Mouse (Mus musculus) neural tube, embryonic 11.5 days (tissue): ENCODE results near the gene Mapk11. TPM values are rescaled to one million over a fixed set of nuclear protein-coding genes. Genes with fewer than 3 reads are reported as not detected.

Source experiments
- ATAC-seq: fragments of 200-750 bp; cut with Nextera tagmentation; 2 replicates; pipeline ENCODE4 v1.8.0; 2017; ENCODE audit warnings: moderate number of reproducible peaks, mild to moderate bottlenecking, moderate TSS enrichment, moderate library complexity; ENCODE audit not compliant: insufficient read depth, low FRiP score, low TSS enrichment
- DNase-seq: peaks from one replicate; pipeline ENCODE4 v3.0.0-alpha.2; 2015; ENCODE audit warnings: low spot score
- H3K27ac ChIP-seq: fragments of 300-500 bp; sonication (generic); 2 replicates; pipeline ENCODE4 v1.5.1; 2014; ENCODE audit warnings: low read depth, mild to moderate bottlenecking, low read length
- H3K27me3 ChIP-seq: fragments of 300-500 bp; sonication (generic); 2 replicates; pipeline ENCODE4 v1.6.1; 2014; ENCODE audit warnings: mild to moderate bottlenecking, low read length, mixed read lengths; ENCODE audit not compliant: control insufficient read depth, insufficient read depth
- H3K36me3 ChIP-seq: fragments of 300-500 bp; sonication (generic); 2 replicates; pipeline ENCODE4 v1.6.1; 2014; ENCODE audit warnings: mild to moderate bottlenecking, low read length, moderate library complexity, mixed read lengths; ENCODE audit not compliant: control insufficient read depth, insufficient read depth
- H3K4me1 ChIP-seq: fragments of 300-500 bp; sonication (generic); 2 replicates; pipeline ENCODE4 v1.6.1; 2014; ENCODE audit warnings: low read length, mixed read lengths; ENCODE audit not compliant: control insufficient read depth, insufficient read depth
- H3K4me2 ChIP-seq: fragments of 300-500 bp; sonication (generic); 2 replicates; pipeline ENCODE4 v1.6.1; 2014; ENCODE audit warnings: low read depth, mild to moderate bottlenecking, moderate library complexity
- H3K4me3 ChIP-seq: fragments of 300-500 bp; sonication (generic); 2 replicates; pipeline ENCODE4 v1.5.1; 2014; ENCODE audit warnings: low read depth, low read length
- H3K9ac ChIP-seq: fragments of 300-500 bp; sonication (generic); 2 replicates; pipeline ENCODE4 v1.6.1; 2014; ENCODE audit warnings: mild to moderate bottlenecking, low read length
- H3K9me3 ChIP-seq: fragments of 300-500 bp; sonication (generic); 2 replicates; pipeline ENCODE4 v1.6.1; 2016; ENCODE audit warnings: low read length; ENCODE audit not compliant: control insufficient read depth
- WGBS: fragments of 180-500 bp; shearing (Covaris S2); extraction: QIAGEN DNeasy Blood & Tissue Kit; methylation state at CpG from one replicate; pipeline ENCODE4 v1.1.7; 2014; 5-methylcytosine and 5-hydroxymethylcytosine counted together
- polyA plus RNA-seq: library from polyadenylated mRNA; unstranded; fragments of >200 nt; fragmentation: Nextera tagmentation; extraction: Ambion mirVana; gene quantifications from 2 replicates; pipeline ENCODE4 v1.2.1, GENCODE M21; 2014

Mapk11 gene
- polyA plus RNA-seq, 1 experiment from 2014 or later: 37.4 TPM

- H3K9ac ChIP-seq: peak overlapping the region; percentile 5; the same call in 1 of the 2 replicates
- H3K4me3 ChIP-seq: no peak overlapping the region
Measured at GRCm38 (mm10) chr15:89177121-89177520, 27.7 kb upstream of the Mapk11 start.

GRCm38 (mm10) chr15:89175411-89176155 is 26.2 kb upstream of the Mapk11 start:
- Histone ChIP-seq H3K4me1 (peaks cover 66% of the 10 kb centered on the region), H3K27me3 (no peaks in the 10 kb centered on the region), H3K9me3 (no peaks in the 10 kb centered on the region), H3K4me2 (no peak overlapping the region), H3K9ac (no peak overlapping the region), H3K36me3 (no peaks in the 10 kb centered on the region), H3K27ac (no peak overlapping the region), H3K4me3 (no peak overlapping the region)
- DNase-seq: no peak
- WGBS: 85% methylated on average over 13 of the region's 13 CpGs
- no peak for ATAC-seq

More at GRCm38 (mm10) chr15:89177121-89177520, 27.7 kb upstream of the Mapk11 start:
- Histone ChIP-seq H3K36me3 (no peaks in the 10 kb centered on the region), H3K4me2 (peak overlapping the region; percentile 24), H3K27ac (no peak overlapping the region), H3K9me3 (no peaks in the 10 kb centered on the region), H3K27me3 (no peaks in the 10 kb centered on the region), H3K4me1 (peaks cover 68% of the 10 kb centered on the region)
- ATAC-seq: no peak
- peak; percentile 22 for DNase-seq
- WGBS: 13% methylated on average over 5 of the region's 5 CpGs

DNA sequence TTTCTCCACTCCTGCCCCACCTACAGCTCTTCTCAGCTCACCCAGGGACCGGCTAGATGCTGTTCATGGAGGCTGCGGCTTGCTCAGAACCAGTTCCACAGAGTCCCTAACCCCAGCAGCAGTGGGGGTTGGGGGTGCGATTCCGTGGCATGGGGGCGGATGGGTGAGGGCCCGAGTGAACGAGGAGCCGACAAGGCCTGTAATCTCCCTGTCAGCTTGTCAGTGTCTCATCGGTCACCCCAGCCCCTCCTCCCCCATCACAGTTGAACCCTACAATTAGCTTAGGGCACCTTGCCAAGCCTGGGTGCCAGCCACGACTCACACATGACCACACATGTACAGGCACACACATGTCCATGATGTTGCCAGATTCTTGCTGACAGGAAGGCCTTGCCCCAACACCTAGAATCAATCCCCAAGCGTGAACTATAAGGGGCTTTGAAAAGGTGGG is 25.5 kb upstream of the Mapk11 start:
- WGBS: 62% methylated on average over 11 of the region's 11 CpGs
- DNase-seq: no peak
- Histone ChIP-seq H3K36me3 (no peaks in the 10 kb centered on the region), H3K9me3 (no peaks in the 10 kb centered on the region), H3K9ac (no peak overlapping the region), H3K27ac (no peak overlapping the region), H3K4me2 (no peak overlapping the region; the same call in 1 of the 2 replicates), H3K27me3 (no peaks in the 10 kb centered on the region), H3K4me3 (no peak overlapping the region), H3K4me1 (peaks cover 71% of the 10 kb centered on the region)
- no peak for ATAC-seq

DNA sequence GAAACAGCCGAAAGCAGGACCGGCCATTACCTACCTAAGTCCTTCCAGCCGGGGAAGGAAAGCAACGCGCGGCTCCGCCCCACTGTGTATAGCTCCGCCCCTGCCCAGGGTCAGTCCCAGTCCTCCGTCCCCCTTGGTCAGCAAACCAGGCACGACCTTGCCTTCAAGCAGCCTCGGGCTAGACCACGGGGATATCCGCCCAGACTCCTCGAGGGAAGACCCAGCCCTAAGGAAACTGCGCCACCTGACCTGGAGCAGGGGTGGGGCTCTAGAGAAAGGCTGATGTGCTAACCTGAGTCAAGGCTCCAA is 24.4 kb upstream of the Mapk11 start:
- Histone ChIP-seq H3K27ac (no peak overlapping the region), H3K4me2 (peak overlapping the region; percentile 100), H3K9me3 (no peaks in the 10 kb centered on the region), H3K9ac (peak overlapping the region; percentile 69), H3K27me3 (no peaks in the 10 kb centered on the region), H3K4me1 (peaks cover 70% of the 10 kb centered on the region), H3K36me3 (no peaks in the 10 kb centered on the region), H3K4me3 (peak overlapping the region; percentile 52)
- DNase-seq: peak; percentile 64
- under 1% methylated on average over 15 of the region's 15 CpGs for WGBS
- ATAC-seq: no peak

DNA sequence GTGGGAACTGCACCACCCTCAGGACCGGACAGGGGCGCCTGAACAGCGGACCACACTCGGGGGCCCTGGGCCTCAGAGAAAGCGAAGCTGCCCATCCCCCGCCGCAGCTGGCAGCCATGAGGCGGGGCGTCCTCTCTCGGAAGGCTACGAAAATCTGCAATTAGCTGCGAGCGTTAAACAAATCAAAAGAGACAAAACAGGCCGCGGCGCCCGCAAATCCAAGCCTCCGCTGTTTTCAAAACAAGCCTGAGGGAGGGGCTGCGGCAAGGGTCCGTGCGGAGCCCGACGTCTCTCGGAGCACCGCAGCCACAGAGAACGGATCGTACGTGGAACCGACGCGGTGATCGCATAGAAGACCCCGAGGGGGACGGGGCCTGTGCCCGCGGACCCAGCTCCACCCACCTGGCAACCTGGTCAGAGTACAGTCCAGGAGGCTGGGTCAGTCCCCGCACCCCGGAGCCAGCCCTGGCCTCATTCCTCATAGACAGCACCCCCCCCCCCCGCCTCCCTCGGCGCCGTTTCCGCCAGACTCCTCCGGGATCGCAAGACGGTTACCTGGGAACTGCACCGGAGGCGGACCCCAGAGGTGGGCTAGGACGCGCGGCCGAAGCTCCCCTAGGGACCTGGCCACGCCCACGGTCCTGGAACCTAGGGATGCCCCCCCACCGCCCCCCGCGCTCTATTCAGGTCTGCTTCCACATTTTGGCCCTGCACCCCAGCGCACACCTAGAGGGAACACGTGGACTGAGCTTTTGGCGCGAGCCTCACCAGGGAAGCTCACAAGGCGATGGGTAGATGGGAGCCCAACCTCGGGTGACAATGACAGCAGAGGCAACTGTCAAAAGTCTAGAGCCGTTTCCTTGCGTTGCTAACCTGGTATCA is 23.8 kb upstream of the Mapk11 start:
- no peaks in the 10 kb centered on the region for H3K9me3 ChIP-seq
- H3K27ac ChIP-seq: peak overlapping the region; percentile 49; the same call in 1 of the 2 replicates
- ATAC-seq (peak; percentile 29; the same call in 1 of the 2 replicates), DNase-seq (peak; percentile 65)
- H3K27me3 ChIP-seq: no peaks in the 10 kb centered on the region
- WGBS: under 1% methylated on average over 55 of the region's 65 CpGs
- peak overlapping the region; percentile 69 for H3K9ac ChIP-seq
- no peaks in the 10 kb centered on the region for H3K36me3 ChIP-seq
- peak overlapping the region; percentile 52 for H3K4me3 ChIP-seq
- peak overlapping the region; percentile 100 for H3K4me2 ChIP-seq
- peaks cover 64% of the 10 kb centered on the region for H3K4me1 ChIP-seq

GRCm38 (mm10) chr15:89172276-89172935 is 23.0 kb upstream of the Mapk11 start:
- peak overlapping the region; percentile 49; the same call in 1 of the 2 replicates for H3K27ac ChIP-seq
- H3K9ac ChIP-seq: peak overlapping the region; percentile 69
- no peaks in the 10 kb centered on the region for H3K9me3 ChIP-seq
- H3K27me3 ChIP-seq: no peaks in the 10 kb centered on the region
- H3K4me2 ChIP-seq: peak overlapping the region; percentile 100
- H3K4me1 ChIP-seq: peaks cover 56% of the 10 kb centered on the region
- ATAC-seq (no peak), DNase-seq (no peak)
- H3K36me3 ChIP-seq: peaks cover 6% of the 10 kb centered on the region
- 43% methylated on average over 17 of the region's 17 CpGs for WGBS
- peak overlapping the region; percentile 52 for H3K4me3 ChIP-seq

DNA sequence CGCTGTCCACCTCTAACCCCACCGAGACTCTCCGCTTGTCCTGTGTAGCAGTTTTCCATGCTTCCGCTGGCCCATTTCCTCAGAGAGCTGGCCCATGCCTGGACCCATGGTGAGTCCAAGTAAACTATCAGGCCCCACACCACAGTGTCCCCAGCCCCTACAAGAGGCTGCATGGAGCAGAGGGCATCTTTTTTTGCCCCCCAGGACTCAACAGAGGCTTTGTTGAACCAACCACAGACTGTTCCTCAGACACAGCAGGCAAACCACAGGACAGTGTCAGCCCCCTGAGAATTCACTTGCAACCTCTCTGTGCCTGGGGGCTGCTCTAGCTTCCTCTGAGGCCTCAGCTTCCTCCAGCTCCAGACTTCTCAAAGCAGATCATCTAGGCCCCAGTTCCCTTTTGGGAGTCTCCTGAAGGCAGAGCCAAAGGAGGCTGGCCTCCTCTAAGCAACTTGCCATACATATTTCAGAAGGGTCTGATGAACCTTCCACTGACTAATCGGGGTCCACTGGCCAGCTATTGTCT is 22.2 kb upstream of the Mapk11 start:
- Histone ChIP-seq H3K4me2 (no peak overlapping the region), H3K27ac (no peak overlapping the region), H3K4me3 (no peak overlapping the region), H3K4me1 (peaks cover 48% of the 10 kb centered on the region), H3K9ac (no peak overlapping the region), H3K9me3 (no peaks in the 10 kb centered on the region), H3K36me3 (peaks cover 14% of the 10 kb centered on the region), H3K27me3 (no peaks in the 10 kb centered on the region)
- ATAC-seq (no peak), DNase-seq (no peak)
- 82% methylated on average over 5 of the region's 5 CpGs for WGBS

- Histone ChIP-seq H3K36me3 (peaks cover 22% of the 10 kb centered on the region), H3K4me1 (peaks cover 43% of the 10 kb centered on the region), H3K4me2 (no peak overlapping the region), H3K4me3 (no peak overlapping the region), H3K27me3 (no peaks in the 10 kb centered on the region), H3K27ac (0 out of 2 replicates have a peak overlapping the region, but pooled peaks have one; percentile 2), H3K9me3 (no peaks in the 10 kb centered on the region), H3K9ac (peak overlapping the region; percentile 24; the same call in 1 of the 2 replicates)
- 75% methylated on average over 3 of the region's 3 CpGs for WGBS
- DNase-seq: no peak
- no peak for ATAC-seq
Measured at GRCm38 (mm10) chr15:89170102-89170501, 20.7 kb upstream of the Mapk11 start.
